Mouse (Mus musculus) cerebellum, adult 9-11 months (tissue): ENCODE data around the gene Fars2.
"Not testable (repeated sequence)": the region's sequence is repeated elsewhere in the genome, so short reads cannot be mapped to it uniquely, and the experiment has no call there.

Experiments used
- DNase-seq: peaks from one replicate; pipeline ENCODE4 v3.0.0; 2022

The Fars2 gene

GRCm38 (mm10) chr13:36297950-36298781, 181.0 kb downstream of the Fars2 start:
- no peak for DNase-seq

DNA sequence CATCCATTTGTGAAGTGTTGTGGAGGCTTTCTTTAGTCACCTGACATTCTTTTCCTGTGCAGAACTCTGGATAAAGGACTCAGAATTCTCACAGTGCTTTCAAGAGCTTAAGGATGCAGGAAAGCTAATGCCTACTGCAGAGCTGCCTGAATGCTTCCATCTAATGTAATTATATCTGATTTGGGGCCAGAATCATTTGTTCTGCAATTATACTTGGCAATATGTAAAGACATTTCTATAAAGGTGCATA, 181.5 kb downstream of the Fars2 start:
- DNase-seq: no peak

DNA sequence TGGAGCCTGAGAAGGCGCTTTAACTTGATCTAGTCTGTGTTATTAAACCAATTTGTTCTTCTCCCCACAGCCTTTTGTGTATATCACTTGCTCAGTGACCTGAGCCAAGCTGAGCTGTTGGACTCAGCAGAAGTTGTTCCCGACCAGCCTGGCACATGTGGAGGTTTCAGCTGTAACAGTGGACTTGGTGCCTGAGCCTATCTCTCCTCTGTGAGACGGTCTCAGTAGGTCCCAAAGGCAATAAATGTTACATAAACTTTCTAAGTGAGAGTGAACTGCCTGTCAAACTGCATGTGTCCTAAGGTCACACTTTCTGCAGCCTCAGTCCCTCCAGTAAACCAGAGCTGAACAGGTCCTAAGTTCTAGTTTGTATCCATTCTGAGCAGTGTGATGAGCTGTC, 185.6 kb downstream of the Fars2 start:
- DNase-seq: no peak

GRCm38 (mm10) chr13:36305306-36305705, 188.1 kb downstream of the Fars2 start:
- no peak for DNase-seq

DNA sequence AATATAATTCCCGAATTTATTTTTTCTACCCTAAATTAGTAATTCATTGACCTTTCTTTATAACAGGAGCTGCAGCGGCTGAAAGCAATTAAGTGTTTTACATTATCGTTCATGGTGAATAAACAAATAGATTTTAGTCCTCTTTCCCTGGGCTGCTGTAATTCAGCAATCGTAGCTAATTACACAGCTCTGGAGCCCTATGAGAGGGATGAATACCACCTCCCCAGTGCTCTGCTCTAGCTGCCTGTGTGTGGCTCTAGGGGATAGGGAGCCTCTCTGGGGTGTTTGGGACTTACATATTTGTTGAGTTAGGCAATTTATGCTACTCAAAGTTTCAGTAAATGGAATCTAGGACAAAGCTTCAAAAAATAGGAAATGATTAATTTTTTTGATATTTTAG, 190.2 kb downstream of the Fars2 start:
- no peak for DNase-seq

- no peak for DNase-seq
Observed at GRCm38 (mm10) chr13:36309160-36309559, 191.9 kb downstream of the Fars2 start.

DNA sequence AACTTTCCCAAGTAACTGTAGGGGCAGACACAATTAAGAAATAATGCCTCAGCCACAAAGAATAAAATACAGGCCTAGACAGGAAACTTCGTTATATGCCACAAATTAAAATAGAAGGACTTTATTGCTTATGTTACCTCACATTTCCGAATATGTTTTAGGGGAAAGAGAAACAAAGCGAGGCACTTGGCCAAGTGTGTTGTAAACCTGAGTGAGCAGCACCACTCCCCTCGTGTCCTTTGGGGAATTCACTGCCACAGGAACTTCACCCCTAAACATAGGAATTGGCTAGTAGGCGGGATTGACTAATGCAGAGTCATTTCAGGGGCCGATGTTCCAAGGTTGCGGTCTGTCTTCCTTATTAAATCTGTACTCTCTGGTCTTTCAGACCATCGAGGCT, 197.0 kb downstream of the Fars2 start:
- no peak for DNase-seq

- peak; percentile 43 for DNase-seq
Observed at GRCm38 (mm10) chr13:36314860-36315800, 197.9 kb downstream of the Fars2 start.

GRCm38 (mm10) chr13:36317824-36318223, 200.6 kb downstream of the Fars2 start:
- DNase-seq: no peak

DNA sequence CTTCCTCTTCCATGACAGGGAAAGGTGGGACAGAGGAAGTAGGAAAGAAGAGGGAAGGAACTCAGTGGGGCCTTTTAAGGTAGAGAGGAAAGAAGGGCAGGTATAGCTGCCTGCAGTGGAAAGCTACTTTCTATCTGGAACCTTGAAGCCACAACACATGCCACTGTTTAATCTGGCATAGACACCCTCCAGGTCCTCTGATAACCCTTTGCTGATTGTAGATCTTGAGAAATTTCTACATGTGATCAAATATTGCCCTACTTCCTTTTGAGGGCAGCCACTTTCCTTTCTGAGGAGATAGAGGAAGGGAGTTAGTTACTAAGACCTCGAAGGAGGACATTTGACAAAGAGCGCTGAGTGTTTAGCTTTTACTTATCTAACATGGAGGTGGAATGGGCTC, 207.4 kb downstream of the Fars2 start:
- no peak for DNase-seq

- no peak for DNase-seq
Observed at GRCm38 (mm10) chr13:36326539-36326938, 209.3 kb downstream of the Fars2 start.

DNA sequence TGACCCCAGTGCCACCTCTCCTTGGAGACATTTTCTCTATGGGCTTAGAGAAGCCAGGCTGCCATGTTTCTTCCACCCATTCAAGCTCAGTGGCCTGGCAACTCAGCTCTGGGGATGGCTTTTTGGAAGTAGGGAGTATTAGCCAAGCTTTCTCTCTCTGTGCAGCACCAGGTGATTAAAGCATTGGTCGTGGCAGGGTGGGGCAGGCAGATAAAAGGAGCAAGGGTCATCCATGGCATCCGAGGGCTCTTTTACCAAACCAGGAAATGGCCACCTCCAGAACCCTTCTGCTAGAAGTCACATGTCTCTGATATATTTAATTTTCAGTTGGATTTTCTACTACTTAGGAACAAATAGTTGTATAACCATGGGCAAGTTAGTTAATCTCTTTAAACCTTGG, 212.7 kb downstream of the Fars2 start:
- no peak for DNase-seq

DNA sequence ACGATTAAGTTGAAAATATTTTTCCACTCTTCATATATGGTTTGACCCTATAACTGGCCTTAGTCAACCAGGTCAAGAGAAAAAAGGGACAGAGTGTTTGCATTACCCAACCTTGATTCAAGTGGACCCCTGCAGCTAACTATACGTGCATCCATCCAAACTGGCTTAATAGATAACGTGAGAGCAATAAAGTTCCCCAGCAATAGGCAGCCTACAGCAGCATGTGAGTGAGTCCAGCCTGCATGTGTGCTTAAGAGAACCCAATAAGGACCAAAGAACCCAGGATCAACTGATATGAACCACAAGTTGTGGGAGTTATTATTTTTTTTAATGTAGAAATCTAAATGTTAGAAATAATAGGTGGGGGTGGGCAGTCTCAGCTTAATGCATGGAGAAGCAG, 213.3 kb downstream of the Fars2 start:
- no peak for DNase-seq

GRCm38 (mm10) chr13:36334748-36335147, 217.5 kb downstream of the Fars2 start:
- no peak for DNase-seq

GRCm38 (mm10) chr13:36351529-36351928, 234.3 kb downstream of the Fars2 start:
- no peak for DNase-seq

GRCm38 (mm10) chr13:36357469-36357868, 240.3 kb downstream of the Fars2 start:
- DNase-seq: no peak

DNA sequence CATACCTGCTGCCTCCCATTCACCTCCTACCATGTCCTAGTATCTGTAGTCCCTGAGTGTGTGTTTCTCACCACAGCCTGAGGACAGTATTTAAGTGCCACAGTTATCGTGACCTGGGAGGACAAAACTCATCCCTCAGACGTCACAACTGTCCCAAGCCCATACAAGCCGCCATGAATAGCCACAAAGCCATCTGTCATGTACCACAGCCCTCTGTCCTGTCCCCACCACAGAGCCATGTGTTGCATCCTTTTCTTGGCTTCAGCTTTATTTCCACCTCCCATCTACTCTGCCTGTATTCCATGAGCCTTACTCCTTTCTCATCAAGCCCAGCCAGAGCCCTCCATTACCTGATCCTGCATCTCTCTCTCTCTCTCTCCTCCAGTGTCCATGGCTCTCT, 244.2 kb downstream of the Fars2 start:
- DNase-seq: no peak

DNA sequence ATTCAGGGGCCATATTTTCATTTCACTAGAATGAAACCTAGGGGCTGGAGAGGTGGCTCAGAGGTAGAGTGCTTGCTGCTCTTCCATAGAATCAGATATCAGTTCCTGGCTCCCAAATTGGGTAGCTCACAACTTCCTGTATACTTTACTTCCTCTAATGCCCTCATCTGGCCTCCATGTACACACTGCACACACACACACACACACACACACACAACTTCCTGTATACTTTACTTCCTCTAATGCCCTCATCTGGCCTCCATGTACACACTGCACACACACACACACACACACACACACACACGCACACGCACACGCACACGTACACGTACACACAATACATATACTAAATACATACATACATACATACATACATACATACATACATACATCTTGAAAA, 248.5 kb downstream of the Fars2 start:
- DNase-seq: not testable (repeated sequence)

DNA sequence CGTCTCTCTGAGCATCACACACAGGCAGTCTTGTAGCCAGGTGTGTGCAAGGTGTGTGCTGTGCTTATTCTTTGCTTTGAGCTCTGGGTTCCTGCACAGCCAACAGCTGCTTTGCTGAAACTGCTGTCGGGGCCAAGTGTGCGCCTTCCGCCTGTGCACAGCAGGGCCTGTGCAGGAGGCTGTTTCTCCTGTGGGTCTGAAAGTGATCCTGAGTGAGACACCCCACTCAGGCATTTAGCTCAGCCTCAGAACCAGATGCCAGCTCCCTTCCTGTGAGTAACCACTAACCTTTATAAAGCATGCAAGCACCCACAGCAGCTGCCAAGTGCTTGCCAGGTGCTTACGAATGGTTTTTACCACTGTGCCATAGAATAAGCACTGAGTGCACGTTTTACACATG, 249.1 kb downstream of the Fars2 start:
- no peak for DNase-seq

- no peak for DNase-seq
Observed at GRCm38 (mm10) chr13:36367712-36368491, 250.7 kb downstream of the Fars2 start.

DNA sequence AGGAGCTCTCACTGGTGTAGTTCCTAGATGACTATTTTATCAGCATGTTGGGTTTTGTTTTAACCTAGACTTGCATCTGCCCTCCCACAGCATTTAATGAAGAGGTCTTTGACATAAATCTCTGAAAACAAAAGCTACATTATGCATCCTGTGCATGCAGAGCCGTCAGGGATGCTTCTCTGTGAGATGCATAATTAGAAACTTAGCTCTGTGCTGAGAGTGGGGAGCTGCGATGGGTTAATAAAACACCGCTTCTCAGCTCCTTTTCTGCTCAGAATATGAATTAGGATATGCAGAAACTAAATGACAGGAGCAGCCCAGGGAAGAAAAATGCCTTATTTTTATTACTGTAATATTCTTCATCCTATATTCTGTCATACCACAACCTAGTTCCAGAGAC, 251.6 kb downstream of the Fars2 start:
- DNase-seq: no peak

GRCm38 (mm10) chr13:36369400-36369799, 252.2 kb downstream of the Fars2 start:
- no peak for DNase-seq

DNA sequence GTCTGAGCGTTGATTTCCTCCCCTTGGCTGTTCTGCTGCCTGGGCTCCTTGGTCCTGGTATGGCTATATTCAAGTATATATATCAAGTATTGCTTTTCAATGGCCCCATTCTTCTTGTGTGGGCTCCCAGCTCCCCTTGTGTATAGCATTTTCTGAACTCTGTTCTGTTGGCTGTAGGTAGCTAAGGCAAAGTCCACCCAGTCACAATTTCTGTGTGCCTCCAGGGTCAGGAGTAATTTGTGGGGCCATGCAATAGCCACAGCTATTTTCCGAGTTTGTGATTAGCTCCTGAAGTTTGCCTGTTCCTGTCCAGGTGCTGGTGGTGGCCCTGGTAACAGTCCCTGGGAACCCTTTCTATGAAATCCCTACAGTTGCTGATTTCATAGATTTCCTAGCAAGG, 266.0 kb downstream of the Fars2 start:
- no peak for DNase-seq

DNA sequence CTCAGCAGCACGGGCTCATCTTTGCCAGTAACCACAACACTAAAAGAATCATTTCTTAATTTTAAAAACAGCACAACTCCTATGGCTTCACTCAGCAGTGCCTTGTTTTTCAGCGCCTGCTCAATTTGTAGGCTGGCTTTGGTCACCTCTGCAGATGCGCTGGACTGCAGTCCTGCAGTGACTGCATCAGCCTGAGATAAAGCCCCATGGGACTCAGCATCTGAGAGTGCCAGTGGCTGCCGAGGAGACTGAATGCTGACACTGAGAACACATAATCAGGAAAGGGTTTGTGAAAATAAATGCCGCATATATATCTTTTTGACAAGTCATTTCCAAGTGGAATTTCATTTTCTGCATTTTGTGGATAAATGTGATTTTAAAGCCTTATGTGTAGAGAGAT, 268.9 kb downstream of the Fars2 start:
- no peak for DNase-seq
